In genomic region chr2:157486981-157487656, GRCm38 (mm10) we compare ENCODE assay signal across 16 mouse cellular contexts.
DNase-seq lines count a peak whose midpoint lies in the region; ATAC-seq and TF ChIP-seq lines count a peak whose summit lies in the region.
"Had no signal": no experiment of that assay in that cellular context is flagged by ENCODE, and none has a peak within 500 bp of the region (broad histone marks: within the 10 kb centered on the region; RNA-seq: fewer than 3 reads in every experiment).

No protein-coding gene starts in this region.

- H3K4me1 ChIP-seq in forebrain, postnatal 0 days (ENCODE audit: insufficient read depth) = peaks cover 20% of the 10 kb centered on the region
- H3K4me1 ChIP-seq in limb, embryonic 11.5 days (ENCODE audit: control insufficient read depth, insufficient read depth, low read length) = peaks cover 11% of the 10 kb centered on the region
- peaks cover 33% of the 10 kb centered on the region for H3K4me1 ChIP-seq in neural tube, embryonic 13.5 days (replicated peaks)

- ATAC-seq in forebrain, postnatal 0 days = no peak; the same call in 1 of the 2 replicates
- no peak for ATAC-seq in limb, embryonic 11.5 days (ENCODE audit: insufficient number of reproducible peaks, low FRiP score, low TSS enrichment, low read depth)
- ATAC-seq in neural tube, embryonic 13.5 days (ENCODE audit: low read depth) = no peak
- no peak for ATAC-seq in activated CD4-positive, CD25-positive, alpha-beta regulatory T cell, adult 4 months

- H3K27ac ChIP-seq in forebrain, postnatal 0 days (ENCODE audit: low read depth, low read length) = peak overlapping the region; percentile 62; the same call in 1 of the 2 replicates
- 0 out of 2 replicates have a peak overlapping the region, but pooled peaks have one; percentile 21 for H3K27ac ChIP-seq in limb, embryonic 11.5 days (replicated peaks; ENCODE audit: low read depth, low read length)
- peak overlapping the region; percentile 59 for H3K27ac ChIP-seq in neural tube, embryonic 13.5 days (replicated peaks)
- no peak overlapping the region for H3K27ac ChIP-seq in left cerebral cortex, adult 2 months
- H3K27ac ChIP-seq: kidney, embryonic 15.5 days; liver, embryonic 14.5 days had no signal

- WGBS in forebrain, postnatal 0 days = 26% methylated on average over 7 of the region's 7 CpGs
- WGBS in limb, embryonic 11.5 days = 52% methylated on average over 7 of the region's 7 CpGs
- WGBS in neural tube, embryonic 13.5 days = 39% methylated on average over 7 of the region's 7 CpGs

- H3K36me3 ChIP-seq in forebrain, postnatal 0 days (ENCODE audit: insufficient read depth) = no peaks in the 10 kb centered on the region
- no peaks in the 10 kb centered on the region for H3K36me3 ChIP-seq in limb, embryonic 11.5 days (ENCODE audit: control insufficient read depth, insufficient read depth, low read length)
- no peaks in the 10 kb centered on the region for H3K36me3 ChIP-seq in neural tube, embryonic 13.5 days
- H3K36me3 ChIP-seq: G1E; heart, embryonic 12.5 days; kidney, embryonic 15.5 days had no signal

- TF ChIP-seq CTCF in forebrain, postnatal 0 days (IDR thresholded peaks at IDR 0.05; ENCODE audit: low read depth) = no peak
- TF ChIP-seq CTCF in left cerebral cortex, adult 2 months (IDR thresholded peaks at IDR 0.05) = no peak

- intact Hi-C loops in left cerebral cortex, adult 2 months (cut with DNase I) = no loop called here

- peak; percentile 40 for DNase-seq in retina, postnatal 1 day
- no peak for DNase-seq in retina, embryonic 14.5 days (ENCODE audit: low spot score)
- DNase-seq in forebrain, postnatal 0 days = no peak
- DNase-seq in limb, embryonic 11.5 days (ENCODE audit: low spot score) = no peak
- DNase-seq in urinary bladder, adult 2 months (ENCODE audit: low spot score) = no peak
- no peak for DNase-seq in left cerebral cortex, adult 2 months (ENCODE audit: extremely low spot score in 1 of 2, low spot score in 2 of 2)
- DNase-seq: cerebellum, adult 11 months; gastrocnemius, postnatal 10 days; thymus, adult 18-20 months had no signal

- no peak overlapping the region for H3K4me2 ChIP-seq in forebrain, postnatal 0 days (ENCODE audit: low read depth)
- no peak overlapping the region for H3K4me2 ChIP-seq in limb, embryonic 11.5 days (ENCODE audit: low read depth, severe bottlenecking)
- no peak overlapping the region for H3K4me2 ChIP-seq in neural tube, embryonic 13.5 days
- H3K4me2 ChIP-seq: kidney, embryonic 15.5 days had no signal

- H3K27me3 ChIP-seq in forebrain, postnatal 0 days (ENCODE audit: insufficient read depth, low read length) = no peaks in the 10 kb centered on the region
- no peaks in the 10 kb centered on the region for H3K27me3 ChIP-seq in limb, embryonic 11.5 days (ENCODE audit: control insufficient read depth, insufficient read depth, low read length)
- H3K27me3 ChIP-seq in neural tube, embryonic 13.5 days = no peaks in the 10 kb centered on the region
- H3K27me3 ChIP-seq: kidney, embryonic 15.5 days had no signal

- H3K9me3 ChIP-seq in forebrain, postnatal 0 days (ENCODE audit: low read length) = no peaks in the 10 kb centered on the region
- no peaks in the 10 kb centered on the region for H3K9me3 ChIP-seq in limb, embryonic 11.5 days (ENCODE audit: control insufficient read depth, low read length)
- no peaks in the 10 kb centered on the region for H3K9me3 ChIP-seq in neural tube, embryonic 13.5 days
- H3K9me3 ChIP-seq: G1E; heart, embryonic 12.5 days; kidney, embryonic 15.5 days had no signal

- H3K9ac ChIP-seq in forebrain, postnatal 0 days = no peak overlapping the region
- no peak overlapping the region for H3K9ac ChIP-seq in limb, embryonic 11.5 days (ENCODE audit: low read length)
- H3K9ac ChIP-seq in neural tube, embryonic 13.5 days = peak overlapping the region; percentile 2
- H3K9ac ChIP-seq: heart, embryonic 12.5 days; kidney, embryonic 15.5 days; liver, embryonic 14.5 days had no signal

- no peak overlapping the region for H3K4me3 ChIP-seq in forebrain, postnatal 0 days (ENCODE audit: low read depth, low read length)
- H3K4me3 ChIP-seq in limb, embryonic 11.5 days (ENCODE audit: low read depth, low read length) = no peak overlapping the region
- H3K4me3 ChIP-seq in neural tube, embryonic 13.5 days = no peak overlapping the region
- no peak overlapping the region for H3K4me3 ChIP-seq in left cerebral cortex, adult 2 months
- H3K4me3 ChIP-seq: erythroblast, embryonic 14.5 days; heart, embryonic 12.5 days; kidney, embryonic 15.5 days had no signal
